Mouse (Mus musculus) thymus, postnatal 0 days (tissue): ENCODE measurements around the gene Ube2z. TPM values are rescaled to one million over a fixed set of nuclear protein-coding genes. Genes with fewer than 3 reads are reported as not detected.
"Not testable (repeated sequence)": the region's sequence is repeated elsewhere in the genome, so short reads cannot be mapped to it uniquely, and the experiment has no call there.

Experiments
- DNase-seq: peaks from one replicate; pipeline ENCODE4 v3.0.0-alpha.2; 2015; ENCODE audit warnings: low spot score
- polyA plus RNA-seq: library from polyadenylated mRNA; unstranded; fragments of >200 nt; fragmentation: Nextera tagmentation; extraction: Ambion mirVana; gene quantifications from 2 replicates; pipeline ENCODE4 v1.2.1, GENCODE M21; 2015

Ube2z gene
- polyA plus RNA-seq: 27.1 and 28.4 TPM in 2 replicates

- DNase-seq: peak; percentile 90
These were observed at the start of gene Ube2z for GRCm38 (mm10) chr11:96065215-96065911. Gene Ube2z (minus strand): TSS chr11:96065388.

GRCm38 (mm10) chr11:96114077-96114476 lies 48.9 kb upstream of the Ube2z start:
- no peak for DNase-seq

- no peak for DNase-seq
These were observed 46.6 kb upstream of the Ube2z start, which contains the start of gene Calcoco2 for GRCm38 (mm10) chr11:96111751-96112150. Gene Calcoco2 (minus strand): TSS chr11:96111964.

- not testable (repeated sequence) for DNase-seq
These were observed 45.8 kb upstream of the Ube2z start for GRCm38 (mm10) chr11:96110950-96111349.

GRCm38 (mm10) chr11:96108376-96108775 lies 43.2 kb upstream of the Ube2z start:
- DNase-seq: no peak

GRCm38 (mm10) chr11:96093361-96093760 lies 28.2 kb upstream of the Ube2z start:
- DNase-seq: peak; percentile 33

DNA sequence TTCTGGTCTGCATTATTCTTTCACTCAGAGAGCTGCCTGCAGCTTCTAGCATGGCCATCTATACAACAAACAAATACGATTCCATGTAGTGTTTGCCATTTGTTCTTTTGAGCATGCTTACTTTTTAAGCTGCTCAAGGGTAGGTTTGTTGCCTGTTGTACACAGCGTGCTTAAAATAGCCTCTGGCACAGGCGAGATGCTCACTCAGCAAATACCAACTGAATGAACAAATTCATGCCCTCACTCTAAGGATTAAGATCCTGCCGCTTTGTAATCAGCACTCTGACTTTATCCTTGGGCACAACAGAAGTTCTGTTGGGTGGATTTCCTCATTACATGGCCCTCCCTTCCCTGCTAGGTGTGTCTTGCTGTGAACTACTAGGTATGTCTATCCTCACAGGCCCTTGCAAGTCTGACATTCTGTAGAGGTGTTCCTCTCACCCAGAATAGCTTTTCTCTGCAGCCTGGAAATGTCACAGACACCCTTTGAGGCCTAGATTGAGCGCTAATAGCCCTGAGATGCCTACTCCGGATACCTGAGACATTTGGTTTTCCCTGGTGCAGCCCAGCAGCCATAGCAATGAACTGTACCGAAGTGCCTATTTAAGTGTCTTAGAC lies 27.6 kb upstream of the Ube2z start:
- DNase-seq: no peak

- peak; percentile 28 for DNase-seq
These were observed 25.9 kb upstream of the Ube2z start for GRCm38 (mm10) chr11:96091073-96091472.

DNA sequence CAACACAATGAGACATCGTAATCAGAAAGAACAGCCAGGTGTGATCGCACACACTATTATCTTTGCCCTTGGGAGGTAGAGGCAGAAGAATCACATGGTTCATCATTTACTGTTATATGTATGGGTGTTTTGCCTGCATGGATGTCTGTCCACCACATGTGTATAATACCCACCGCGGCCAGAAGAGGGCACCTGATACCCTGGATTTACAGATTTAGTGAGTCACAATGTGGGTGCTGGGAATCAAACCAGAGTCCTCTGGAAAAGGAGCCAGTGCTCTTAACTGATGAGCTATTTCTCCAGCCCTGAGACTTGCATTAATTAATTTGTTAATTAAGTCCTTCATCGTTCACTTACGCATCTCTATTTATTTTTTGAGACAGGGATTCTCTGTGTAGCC lies 22.8 kb upstream of the Ube2z start:
- no peak for DNase-seq

DNA sequence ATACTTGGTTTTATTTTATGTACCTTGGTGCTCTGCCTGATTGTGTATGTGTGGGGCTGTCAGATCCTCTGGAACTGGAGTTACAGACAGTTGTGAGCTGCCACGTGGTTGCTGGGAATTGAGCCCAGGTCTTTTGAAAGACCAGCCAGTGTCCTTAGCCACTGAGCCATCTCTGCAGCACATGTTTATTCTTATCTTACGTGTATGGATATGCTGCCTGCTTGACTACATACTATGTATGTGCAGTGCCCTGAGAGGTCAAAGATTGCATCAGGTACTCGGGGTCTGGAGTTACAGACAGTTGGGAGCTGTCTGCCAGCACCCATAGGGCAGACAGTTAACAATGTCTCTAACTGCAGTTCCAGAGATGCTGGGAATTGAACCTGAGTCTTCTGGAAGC lies 17.5 kb upstream of the Ube2z start:
- no peak for DNase-seq

GRCm38 (mm10) chr11:96080736-96081135 lies 15.5 kb upstream of the Ube2z start:
- no peak for DNase-seq

DNA sequence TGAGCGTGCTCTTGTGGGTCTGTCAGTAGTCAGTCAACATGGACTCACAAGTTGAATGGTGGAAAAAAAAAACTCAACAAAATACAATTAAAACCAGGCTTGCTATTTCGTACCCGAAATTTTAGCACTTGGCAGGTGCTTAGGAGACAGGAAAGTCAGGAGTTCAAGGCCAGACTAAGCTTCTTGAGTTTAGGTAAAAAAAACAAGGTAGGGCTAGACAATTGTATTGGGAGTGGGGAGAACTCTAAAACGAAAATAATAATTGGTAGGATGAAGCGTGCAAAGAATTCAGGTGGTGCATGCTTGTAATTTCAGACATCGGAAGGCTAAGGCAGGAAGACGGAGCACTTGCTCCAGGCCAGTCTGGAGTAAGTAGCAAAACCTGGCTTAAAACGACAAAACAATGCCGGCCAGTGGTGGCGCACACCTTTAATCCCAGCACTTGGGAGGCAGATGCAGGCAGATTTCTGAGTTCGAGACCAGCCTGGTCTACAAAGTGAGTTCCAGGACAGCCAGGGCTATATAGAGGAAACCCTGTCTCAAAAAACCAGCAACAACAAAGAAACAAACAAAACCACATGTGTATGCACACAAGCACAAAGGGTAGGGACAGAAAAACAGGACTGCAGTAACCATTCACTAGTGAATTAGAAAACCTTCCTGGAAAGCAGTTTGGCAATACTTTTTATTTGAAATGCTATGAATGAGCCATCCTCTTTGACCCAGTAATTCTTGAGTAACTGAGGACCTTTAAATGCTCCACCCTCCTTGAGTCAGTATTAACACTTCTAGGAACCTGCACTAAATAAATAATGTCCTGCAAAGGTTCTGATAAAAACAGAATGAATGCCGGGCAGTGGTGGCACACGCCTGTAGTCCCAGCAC lies 11.3 kb upstream of the Ube2z start:
- DNase-seq: no peak

DNA sequence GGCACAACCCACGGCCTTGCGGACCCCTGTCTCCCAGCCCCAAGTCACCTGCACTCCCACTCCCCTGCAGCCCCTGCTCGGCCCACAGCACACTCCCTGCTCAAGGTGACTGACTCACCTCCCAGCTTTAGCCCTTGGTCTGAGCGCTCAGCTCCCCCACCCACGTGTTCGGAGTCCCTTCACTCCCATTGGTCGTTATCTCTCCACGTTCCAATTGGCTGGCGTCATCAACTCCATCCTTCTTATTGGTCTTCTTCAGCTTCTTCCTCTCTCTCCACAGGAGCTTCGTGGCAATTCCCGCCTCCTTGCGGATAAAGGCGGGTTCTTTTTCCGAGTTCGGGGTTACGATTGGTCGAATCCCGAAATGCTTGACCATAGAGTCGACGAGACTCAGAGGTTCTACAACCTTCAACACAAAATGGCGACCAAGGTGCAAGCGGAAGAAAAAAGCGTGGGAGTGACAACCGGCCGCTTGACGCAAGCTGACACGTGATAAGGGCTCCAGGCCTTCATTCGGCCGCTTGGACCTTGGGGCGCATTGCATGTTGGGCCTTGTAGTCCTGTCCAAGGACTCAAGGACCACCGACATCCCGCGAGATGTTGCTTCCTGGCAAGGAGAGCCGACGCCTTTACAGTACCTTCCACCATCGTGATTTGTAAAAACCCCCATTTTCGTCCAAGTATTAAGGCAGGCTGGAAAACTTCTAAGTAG lies 10.5 kb upstream of the Ube2z start, which contains the start of gene Atp5g1:
Gene Atp5g1, minus strand, starts transcription at position 162 of the 712 bp plus-strand sequence.
- DNase-seq: peak; percentile 99

DNA sequence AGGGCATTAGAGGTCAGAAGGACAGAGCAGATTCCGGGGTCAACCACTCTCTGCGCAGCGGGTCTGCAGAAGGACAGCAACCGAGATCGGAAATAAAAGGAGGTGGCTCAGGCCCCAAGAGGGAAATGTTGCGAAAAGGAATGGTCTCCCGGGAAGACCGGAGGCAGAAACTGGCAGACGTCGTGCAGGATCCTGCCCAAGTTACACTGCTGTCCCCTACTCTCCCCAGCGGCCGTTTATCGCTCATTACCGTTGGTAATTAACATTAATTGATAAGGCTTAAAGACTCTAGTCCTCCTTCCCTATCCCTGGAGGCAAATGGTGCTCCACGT lies 10.0 kb upstream of the Ube2z start:
- peak; percentile 9 for DNase-seq

DNA sequence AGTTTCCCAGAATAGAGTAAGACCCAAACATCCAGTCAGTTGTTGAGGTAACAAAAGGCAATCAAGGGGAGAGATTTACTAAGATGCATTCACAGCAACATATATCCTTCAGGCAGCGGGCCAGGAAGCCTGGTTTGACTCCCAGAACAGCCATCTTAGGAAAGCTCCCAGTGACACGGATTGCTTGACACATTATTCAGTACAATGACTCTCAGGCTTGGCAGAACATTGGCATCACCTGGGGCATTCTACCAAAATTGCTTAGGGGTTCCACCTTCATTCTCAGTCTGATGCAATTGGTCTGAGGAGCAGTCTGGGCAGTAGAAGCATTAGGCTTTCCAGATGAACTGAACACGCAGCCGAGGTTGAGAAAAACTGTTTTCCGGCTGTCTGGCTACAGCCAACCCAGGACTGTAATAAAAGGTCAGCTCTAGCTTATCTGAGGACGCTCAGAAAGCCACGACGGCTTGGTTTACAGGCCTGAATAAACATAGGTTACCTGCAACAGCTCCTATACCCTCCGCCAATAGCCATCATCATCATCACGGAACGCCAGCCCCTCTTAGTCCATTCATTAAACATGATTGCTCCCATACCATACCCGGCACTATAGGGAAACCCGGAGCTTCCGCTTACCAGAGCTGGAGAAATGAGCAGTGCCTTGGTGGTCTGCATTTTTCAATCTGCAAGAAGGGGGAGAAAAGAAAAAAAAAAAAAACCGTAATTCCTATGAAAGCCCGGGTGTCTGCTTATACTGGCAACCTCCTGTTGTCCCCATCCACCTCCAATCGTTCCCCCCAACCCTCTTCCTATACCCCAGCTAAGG lies 9.4 kb upstream of the Ube2z start:
- DNase-seq: no peak

- no peak for DNase-seq
These were observed 8.3 kb upstream of the Ube2z start for GRCm38 (mm10) chr11:96073295-96073993.

DNA sequence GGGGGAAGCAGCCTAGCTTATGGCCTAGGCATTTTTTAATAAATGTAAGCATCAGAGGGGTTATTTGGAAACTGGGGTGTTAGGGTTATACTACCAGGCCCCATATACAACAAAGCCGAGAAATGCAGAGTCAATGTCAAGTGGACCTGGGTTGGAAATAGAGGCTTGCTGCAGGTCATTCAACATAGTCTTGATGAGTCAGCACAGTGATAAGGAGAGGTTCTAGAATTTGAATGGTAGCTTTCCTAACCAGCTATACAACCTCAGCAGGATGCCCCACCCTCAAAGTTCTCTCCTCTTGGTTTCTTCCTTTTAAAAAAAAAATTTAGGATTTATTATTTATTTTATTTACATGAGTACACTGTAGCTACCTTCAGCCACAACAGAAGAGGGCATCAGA lies 5.8 kb upstream of the Ube2z start:
- no peak for DNase-seq

DNA sequence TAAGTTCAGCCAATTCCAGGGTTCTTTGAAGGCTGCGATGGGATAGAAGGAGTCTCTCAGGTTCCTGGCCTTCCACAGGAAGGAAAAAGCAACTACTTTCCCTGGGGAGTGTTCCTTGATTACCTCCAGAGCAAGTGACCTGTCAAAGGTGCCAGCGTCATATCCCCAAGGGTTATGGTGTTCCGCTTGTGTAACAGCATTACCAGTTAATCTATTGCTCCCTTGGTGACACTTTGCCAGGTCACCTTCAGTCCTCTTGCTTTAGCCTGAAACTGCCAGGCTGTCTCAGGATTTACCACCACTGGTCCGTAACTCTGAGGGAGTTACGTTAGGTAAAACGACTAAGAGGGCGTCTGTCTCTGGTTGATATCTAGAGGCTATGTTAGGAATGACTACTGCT lies 5.2 kb upstream of the Ube2z start:
- no peak for DNase-seq

GRCm38 (mm10) chr11:96068231-96068630 lies 3.0 kb upstream of the Ube2z start:
- DNase-seq: no peak
